Mouse (Mus musculus): ENCODE results near the gene A030003K21Rik.
A peak's percentile ranks its signal among the peaks of the same experiment; 100 is the strongest.
"Not testable (repeated sequence)": the region's sequence is repeated elsewhere in the genome, so short reads cannot be mapped to it uniquely, and the experiment has no call there.

The A030003K21Rik gene

GRCm38 (mm10) chr1:82943295-82943694 lies at the start of gene A030003K21Rik:
Gene A030003K21Rik (minus strand): TSS chr1:82943388.
- DNase-seq (ENCODE audit: low read depth, low spot score), result not testable (repeated sequence)

GRCm38 (mm10) chr1:82992093-82992492 lies 48.9 kb upstream of the A030003K21Rik start:
- DNase-seq (ENCODE audit: low read depth, low spot score), result no peak

- no peak for DNase-seq (ENCODE audit: low read depth, low spot score)
Observed at GRCm38 (mm10) chr1:82991596-82991995, 48.4 kb upstream of the A030003K21Rik start.

GRCm38 (mm10) chr1:82991062-82991461 lies 47.9 kb upstream of the A030003K21Rik start:
- DNase-seq (ENCODE audit: low read depth, low spot score), result no peak

- peak; percentile 62 for DNase-seq (ENCODE audit: low read depth, low spot score)
Observed at GRCm38 (mm10) chr1:82987530-82988198, 44.5 kb upstream of the A030003K21Rik start.

GRCm38 (mm10) chr1:82986738-82987137 lies 43.5 kb upstream of the A030003K21Rik start:
- no peak for DNase-seq (ENCODE audit: low read depth, low spot score)

- DNase-seq (ENCODE audit: low read depth, low spot score), result no peak
Observed at GRCm38 (mm10) chr1:82977840-82978239, 34.7 kb upstream of the A030003K21Rik start.

GRCm38 (mm10) chr1:82975750-82976149 lies 32.6 kb upstream of the A030003K21Rik start:
- DNase-seq (ENCODE audit: low read depth, low spot score), result no peak

GRCm38 (mm10) chr1:82974342-82974741 lies 31.2 kb upstream of the A030003K21Rik start:
- DNase-seq (ENCODE audit: low read depth, low spot score), result no peak

- DNase-seq (ENCODE audit: low read depth, low spot score), result no peak
Observed at GRCm38 (mm10) chr1:82973901-82974300, 30.7 kb upstream of the A030003K21Rik start.

GRCm38 (mm10) chr1:82973244-82973643 lies 30.1 kb upstream of the A030003K21Rik start:
- no peak for DNase-seq (ENCODE audit: low read depth, low spot score)

- DNase-seq (ENCODE audit: low read depth, low spot score), result no peak
Observed at GRCm38 (mm10) chr1:82972046-82972445, 28.9 kb upstream of the A030003K21Rik start.

- DNase-seq (ENCODE audit: low read depth, low spot score), result no peak
Observed at GRCm38 (mm10) chr1:82966413-82966812, 23.2 kb upstream of the A030003K21Rik start.

GRCm38 (mm10) chr1:82959870-82960385 lies 16.7 kb upstream of the A030003K21Rik start, which contains the start of gene Gm47955:
Gene Gm47955 (plus strand): TSS chr1:82960286.
- DNase-seq (ENCODE audit: low read depth, low spot score), result no peak

- DNase-seq (ENCODE audit: low read depth, low spot score), result not testable (repeated sequence)
Observed at GRCm38 (mm10) chr1:82955913-82956312, 12.7 kb upstream of the A030003K21Rik start, which contains the start of gene Gm7544. Gene Gm7544 (minus strand): TSS chr1:82956013.

- no peak for DNase-seq (ENCODE audit: low read depth, low spot score)
Observed at GRCm38 (mm10) chr1:82948601-82949000, 5.4 kb upstream of the A030003K21Rik start.

GRCm38 (mm10) chr1:82946029-82946428 lies 2.8 kb upstream of the A030003K21Rik start:
- DNase-seq (ENCODE audit: low read depth, low spot score), result not testable (repeated sequence)

- DNase-seq (ENCODE audit: low read depth, low spot score), result not testable (repeated sequence)
Observed at GRCm38 (mm10) chr1:82942505-82942904, 683 bp downstream of the A030003K21Rik start.

GRCm38 (mm10) chr1:82938666-82939065 lies 4.5 kb downstream of the A030003K21Rik start:
- DNase-seq (ENCODE audit: low read depth, low spot score), result no peak

- DNase-seq (ENCODE audit: low read depth, low spot score), result not testable (repeated sequence)
Observed at GRCm38 (mm10) chr1:82931326-82931725, 11.9 kb downstream of the A030003K21Rik start, which contains the start of gene Gm6217. Gene Gm6217 (minus strand): TSS chr1:82931399.

- not testable (repeated sequence) for DNase-seq (ENCODE audit: low read depth, low spot score)
Observed at GRCm38 (mm10) chr1:82930558-82930957, 12.6 kb downstream of the A030003K21Rik start.

- DNase-seq (ENCODE audit: low read depth, low spot score), result no peak
Observed at GRCm38 (mm10) chr1:82924650-82925049, 18.5 kb downstream of the A030003K21Rik start, which contains the start of gene A030014E15Rik. Gene A030014E15Rik (plus strand): TSS chr1:82924917.

- not testable (repeated sequence) for DNase-seq (ENCODE audit: low read depth, low spot score)
Observed at GRCm38 (mm10) chr1:82913434-82913833, 29.8 kb downstream of the A030003K21Rik start.

Measured in embryo, embryonic 11.5 days (tissue).